Mouse (Mus musculus): ENCODE data around the gene Bfsp2.

GRCm38 (mm10) chr9:103443824-103444185, 36.4 kb downstream of the Bfsp2 start:
- TF ChIP-seq CTCF (IDR thresholded peaks at IDR 0.05; ENCODE audit: borderline replicate concordance, extremely low read depth, insufficient read depth, insufficient read length) (no peak), POLR2A (IDR thresholded peaks at IDR 0.05; ENCODE audit: borderline replicate concordance, extremely low read depth, insufficient read depth, insufficient read length, poor library complexity, severe bottlenecking) (no peak)
